Mouse (Mus musculus): ENCODE measurements around the gene Phldb2.

Phldb2 gene

GRCm38 (mm10) chr16:45841806-45842205, 111.6 kb downstream of the Phldb2 start:
- DNase-seq (ENCODE audit: low read depth, low spot score): no peak

DNA sequence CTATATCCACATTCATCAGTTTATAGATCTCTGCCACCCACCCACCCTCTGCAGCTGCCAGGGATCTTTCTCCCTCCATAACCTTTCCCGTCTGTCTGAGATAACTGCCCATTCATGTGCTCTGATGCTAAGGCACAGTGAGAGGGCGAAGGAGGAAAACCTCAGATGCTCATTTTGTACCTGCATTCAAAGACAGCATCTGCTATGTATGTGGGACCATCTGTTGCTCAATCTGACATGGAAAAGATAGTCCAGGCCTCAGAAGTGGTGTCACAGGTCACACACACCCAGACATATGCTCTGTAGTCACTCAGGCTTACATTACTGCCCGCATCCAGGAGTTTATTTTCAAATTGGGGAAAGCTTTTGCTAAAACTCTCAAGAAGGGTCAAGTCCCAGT, 112.4 kb downstream of the Phldb2 start:
- no peak for DNase-seq (ENCODE audit: low read depth, low spot score)

DNA sequence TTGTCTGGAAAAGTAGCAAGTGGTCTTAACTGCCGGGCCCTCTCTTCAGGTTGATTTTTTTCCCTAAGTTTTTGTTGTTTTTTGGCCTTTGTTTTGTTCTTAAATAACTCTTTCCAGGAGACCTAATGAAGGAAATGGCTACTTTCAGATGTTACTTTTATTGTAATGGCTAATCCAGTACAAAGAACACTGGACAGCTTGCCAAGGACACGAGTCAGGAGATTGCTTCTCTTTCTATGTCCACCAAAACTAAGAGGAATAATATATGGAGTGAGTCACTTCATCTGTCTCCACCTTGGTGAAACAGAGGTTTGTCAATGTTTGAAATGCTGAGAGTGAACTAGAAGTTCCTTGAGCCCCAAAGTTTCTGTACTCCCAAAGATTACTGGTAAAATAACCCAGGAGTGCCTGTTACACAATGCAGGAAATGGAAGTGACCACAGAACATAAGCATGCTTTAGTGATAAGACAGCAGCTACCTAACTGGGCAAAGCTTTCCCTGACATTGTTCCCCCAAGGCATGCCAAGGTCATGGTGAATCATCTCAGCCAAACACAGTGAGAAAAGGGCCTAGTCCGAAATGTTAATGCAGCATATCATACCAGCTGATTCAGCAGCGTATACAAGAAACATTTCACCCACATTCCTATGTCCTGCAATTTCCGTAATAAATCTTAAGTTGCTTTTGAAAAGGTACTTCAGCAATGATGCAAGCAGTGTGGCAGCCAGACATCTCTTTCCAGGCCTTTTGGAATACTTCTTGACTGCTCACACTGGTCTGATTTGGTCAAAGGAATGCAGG, 115.7 kb downstream of the Phldb2 start:
- DNase-seq (ENCODE audit: low read depth, low spot score): no peak

DNA sequence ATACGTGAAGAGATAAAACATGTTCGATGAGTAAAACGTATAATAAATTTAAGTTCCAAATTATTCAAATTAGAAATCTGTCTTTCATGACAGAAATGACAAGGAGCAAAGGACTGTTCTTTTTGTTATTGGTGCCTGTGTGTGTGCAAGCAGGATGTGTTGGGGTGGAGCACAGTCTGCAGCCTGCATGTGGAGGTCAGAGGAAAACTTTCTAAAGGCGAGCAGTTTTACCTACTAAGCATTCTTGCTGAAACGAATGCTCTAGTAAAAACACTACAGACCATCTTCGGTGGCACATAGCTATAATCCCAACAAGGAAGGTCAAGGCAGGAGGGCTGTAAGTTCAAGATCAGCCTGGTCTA, 120.7 kb downstream of the Phldb2 start:
- DNase-seq (ENCODE audit: low read depth, low spot score): no peak

- no peak for DNase-seq (ENCODE audit: low read depth, low spot score)
Measured at GRCm38 (mm10) chr16:45832061-45832746, 121.2 kb downstream of the Phldb2 start.

DNA sequence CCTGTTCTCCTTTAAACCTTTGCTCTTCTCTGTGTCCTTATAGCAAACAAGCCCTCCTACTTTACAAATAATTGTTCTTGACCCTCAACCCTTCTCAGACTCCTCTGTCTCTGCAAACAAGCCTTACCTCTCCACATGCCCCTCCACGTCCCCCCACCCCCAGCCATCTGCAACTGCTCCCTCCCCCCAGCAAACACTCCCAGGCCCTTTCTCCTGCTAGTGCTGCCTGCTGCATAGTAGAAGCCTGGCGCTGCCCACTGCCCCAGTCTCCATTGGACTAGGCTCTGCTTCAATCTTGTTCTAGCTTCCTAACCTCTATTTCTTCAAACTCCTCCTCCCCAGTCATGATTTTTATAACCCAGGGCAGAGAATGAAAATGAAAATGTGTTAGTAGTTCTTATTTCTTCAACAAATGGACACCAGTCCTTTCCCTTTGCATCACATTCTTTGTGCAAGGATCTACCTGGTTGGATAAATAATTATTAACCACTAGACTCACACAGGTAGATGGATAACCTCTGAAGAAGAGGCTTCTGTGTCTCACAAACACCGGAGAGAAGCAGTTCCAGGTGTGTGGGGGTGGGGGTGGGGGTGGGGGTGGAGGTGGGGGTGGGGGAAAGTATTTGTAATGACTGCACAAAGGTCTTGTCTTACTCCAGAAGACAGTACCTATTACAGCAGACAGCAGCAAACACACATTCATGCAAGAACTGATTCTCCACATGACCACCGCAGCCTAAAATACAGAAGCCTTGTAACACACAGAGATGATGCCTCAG, 122.1 kb downstream of the Phldb2 start:
- DNase-seq (ENCODE audit: low read depth, low spot score): no peak

GRCm38 (mm10) chr16:45830096-45830866, 123.1 kb downstream of the Phldb2 start:
- DNase-seq (ENCODE audit: low read depth, low spot score): peak; percentile 55

DNA sequence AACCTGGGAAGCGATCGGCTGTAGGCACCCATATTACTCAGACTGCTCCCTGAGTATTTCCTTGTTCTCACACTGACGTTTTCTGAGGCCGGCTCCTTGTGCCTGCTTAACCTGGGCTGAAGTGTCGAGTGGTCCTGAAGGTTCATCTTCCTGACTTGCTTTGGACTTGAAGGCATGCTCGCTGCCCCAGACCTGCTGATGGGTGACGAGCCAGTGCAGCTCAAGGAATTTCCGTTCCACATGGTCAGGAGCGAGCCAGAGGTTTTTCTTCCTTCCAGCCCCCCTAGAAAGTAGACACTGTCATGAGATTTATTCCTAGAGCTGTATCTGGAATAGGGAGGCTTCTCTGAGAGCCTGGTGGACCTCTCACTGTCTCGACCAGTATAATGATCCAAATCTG, 128.1 kb downstream of the Phldb2 start:
- no peak for DNase-seq (ENCODE audit: low read depth, low spot score)

DNA sequence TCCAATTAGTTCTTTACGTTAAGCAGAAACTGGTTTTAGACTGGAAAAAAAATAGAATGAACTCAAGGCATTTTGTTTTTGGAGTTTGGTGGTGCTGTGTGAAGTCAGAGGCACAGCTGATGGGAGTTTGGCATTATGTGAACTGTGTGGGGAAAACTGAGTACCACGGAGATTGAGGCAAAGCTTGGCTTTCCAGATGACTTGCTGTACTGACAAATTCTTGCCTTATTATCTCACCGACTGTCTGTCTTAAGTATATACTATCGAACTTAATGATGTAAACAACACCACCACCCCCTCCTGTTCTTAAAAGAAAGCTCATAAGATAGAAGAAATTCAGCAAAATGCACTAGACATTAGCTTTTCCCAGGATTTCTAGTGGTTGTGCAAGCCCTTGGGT, 129.4 kb downstream of the Phldb2 start:
- DNase-seq (ENCODE audit: low read depth, low spot score): no peak

DNA sequence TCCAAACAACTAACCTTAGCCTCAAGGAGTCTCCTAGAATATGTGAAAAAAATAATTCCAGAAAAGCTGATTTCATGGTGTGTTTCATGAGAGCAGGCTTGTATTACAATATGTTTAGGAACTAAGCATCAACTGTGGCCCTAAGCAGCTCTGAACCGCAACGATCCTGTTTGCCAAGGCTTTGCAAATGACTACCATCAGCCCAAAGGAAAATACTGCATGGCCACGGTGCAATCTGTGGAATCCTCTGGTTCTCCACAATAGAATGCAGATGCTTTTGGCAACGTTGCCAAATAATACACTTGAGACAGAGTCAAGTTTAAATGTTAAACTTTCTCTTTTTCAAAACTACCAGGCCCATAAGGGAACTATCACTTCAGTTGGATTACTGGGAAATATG, 133.5 kb downstream of the Phldb2 start:
- no peak for DNase-seq (ENCODE audit: low read depth, low spot score)

DNA sequence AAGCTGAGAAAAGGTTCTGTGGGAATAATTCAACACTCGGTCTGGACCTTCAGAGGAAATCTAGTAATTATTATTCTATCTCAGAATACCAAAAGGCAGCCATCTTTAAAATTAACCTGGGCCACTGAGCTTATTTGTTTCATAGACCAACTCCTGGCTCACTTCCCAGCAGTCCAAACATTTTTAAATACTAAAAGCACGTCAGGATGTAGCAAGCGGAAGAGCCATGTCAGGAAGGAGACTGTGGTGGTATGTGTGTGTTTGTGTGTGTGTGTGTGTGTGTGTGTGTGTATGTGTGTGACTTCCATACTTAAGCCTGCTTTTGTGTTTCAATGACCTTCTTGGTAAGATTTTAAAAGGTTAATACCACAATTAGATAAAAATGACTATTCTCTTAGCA, 135.6 kb downstream of the Phldb2 start:
- no peak for DNase-seq (ENCODE audit: low read depth, low spot score)

- DNase-seq (ENCODE audit: low read depth, low spot score): no peak
Measured at GRCm38 (mm10) chr16:45816670-45817069, 136.7 kb downstream of the Phldb2 start.

- DNase-seq (ENCODE audit: low read depth, low spot score): no peak
Measured at GRCm38 (mm10) chr16:45814611-45815010, 138.8 kb downstream of the Phldb2 start.

GRCm38 (mm10) chr16:45811788-45812187, 141.6 kb downstream of the Phldb2 start:
- no peak for DNase-seq (ENCODE audit: low read depth, low spot score)

DNA sequence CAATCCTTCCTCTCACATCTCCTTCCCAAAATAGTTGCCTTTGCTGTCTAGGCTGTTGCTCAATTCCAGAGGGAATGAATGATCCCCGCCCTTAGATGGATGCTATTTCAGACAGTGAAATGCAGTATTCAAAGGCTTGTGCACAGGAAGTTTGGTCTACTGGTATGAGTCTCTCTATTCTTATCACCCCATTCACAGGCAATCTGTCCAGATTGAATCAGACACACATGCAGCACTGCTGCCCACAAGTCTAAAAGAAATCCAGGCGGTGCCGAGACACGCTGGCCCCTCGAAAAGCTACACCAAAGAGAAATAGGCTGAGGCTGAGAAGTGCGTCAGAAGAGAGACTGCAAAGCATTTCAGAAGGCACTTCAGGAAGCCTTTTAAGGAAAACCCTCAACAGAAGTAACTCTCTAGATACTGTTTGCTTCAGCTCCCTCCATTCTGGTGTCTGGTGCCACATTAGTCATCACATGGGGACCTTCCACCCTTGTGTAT, 142.5 kb downstream of the Phldb2 start:
- no peak for DNase-seq (ENCODE audit: low read depth, low spot score)

GRCm38 (mm10) chr16:45810155-45810554, 143.2 kb downstream of the Phldb2 start:
- peak; percentile 49 for DNase-seq (ENCODE audit: low read depth, low spot score)

- DNase-seq (ENCODE audit: low read depth, low spot score): no peak
Measured at GRCm38 (mm10) chr16:45804708-45805107, 148.7 kb downstream of the Phldb2 start.

DNA sequence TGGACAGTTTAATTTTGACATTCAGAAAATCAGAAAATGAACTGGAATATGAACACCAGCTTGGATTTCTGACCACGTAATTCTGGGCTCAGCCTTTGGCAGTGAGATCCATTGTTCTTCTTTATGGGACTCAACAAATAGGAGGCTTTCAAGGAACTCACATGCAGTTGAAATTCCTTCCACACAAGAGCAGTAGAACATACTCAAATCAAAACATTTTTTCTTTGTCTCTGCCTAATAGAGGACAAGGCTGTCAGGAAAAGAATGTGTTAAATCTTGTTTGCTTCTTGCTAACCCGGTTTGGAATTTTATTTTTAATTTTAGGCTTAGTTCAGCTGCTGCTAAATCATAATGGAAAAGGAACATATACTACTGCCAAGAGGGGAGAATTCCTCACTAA, 153.0 kb downstream of the Phldb2 start:
- no peak for DNase-seq (ENCODE audit: low read depth, low spot score)

DNA sequence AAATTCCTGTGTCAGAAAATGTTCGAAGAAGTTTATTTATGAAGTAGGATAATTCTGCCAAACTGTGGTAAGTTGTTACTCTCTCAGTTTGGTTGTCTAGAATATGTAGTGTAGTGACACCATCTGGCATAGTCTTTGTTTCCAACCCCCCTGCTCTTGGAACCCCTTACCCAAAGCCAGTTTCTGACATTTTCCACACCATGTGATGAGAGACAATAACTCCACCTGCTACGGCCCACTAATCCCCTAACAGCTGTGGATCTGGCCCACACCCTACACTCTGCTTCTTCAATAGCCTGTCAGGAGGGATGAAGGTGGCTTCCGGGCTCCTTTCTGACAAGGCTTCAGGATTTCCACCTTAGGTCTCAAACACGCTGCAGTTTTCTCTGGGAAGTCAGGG, 154.2 kb downstream of the Phldb2 start:
- no peak for DNase-seq (ENCODE audit: low read depth, low spot score)

DNA sequence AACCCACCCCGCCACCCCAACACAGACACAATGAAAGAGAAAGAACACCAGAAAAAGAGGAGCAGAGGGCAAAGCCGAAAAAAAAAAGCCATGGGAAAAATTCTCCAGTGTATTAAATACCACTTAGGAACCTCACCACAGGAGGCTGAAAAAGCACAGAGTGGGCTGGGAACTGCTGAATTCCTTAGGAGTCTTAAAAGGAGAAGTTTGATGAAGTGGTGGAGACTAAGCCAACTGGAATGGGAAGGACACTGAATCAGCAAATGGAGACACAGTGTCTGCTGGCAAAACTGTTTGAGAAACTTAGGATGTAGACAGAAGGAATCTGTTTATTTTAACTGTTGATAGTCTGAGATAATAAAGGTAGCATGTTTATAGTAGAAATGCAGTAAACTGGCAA, 154.8 kb downstream of the Phldb2 start:
- DNase-seq (ENCODE audit: low read depth, low spot score): no peak

GRCm38 (mm10) chr16:45796815-45797214, 156.6 kb downstream of the Phldb2 start:
- DNase-seq (ENCODE audit: low read depth, low spot score): peak; percentile 28

All from forelimb bud, embryonic 11.5 days (tissue).